Mouse (Mus musculus): ENCODE measurements around the gene Fsip1.

Fsip1 gene

DNA sequence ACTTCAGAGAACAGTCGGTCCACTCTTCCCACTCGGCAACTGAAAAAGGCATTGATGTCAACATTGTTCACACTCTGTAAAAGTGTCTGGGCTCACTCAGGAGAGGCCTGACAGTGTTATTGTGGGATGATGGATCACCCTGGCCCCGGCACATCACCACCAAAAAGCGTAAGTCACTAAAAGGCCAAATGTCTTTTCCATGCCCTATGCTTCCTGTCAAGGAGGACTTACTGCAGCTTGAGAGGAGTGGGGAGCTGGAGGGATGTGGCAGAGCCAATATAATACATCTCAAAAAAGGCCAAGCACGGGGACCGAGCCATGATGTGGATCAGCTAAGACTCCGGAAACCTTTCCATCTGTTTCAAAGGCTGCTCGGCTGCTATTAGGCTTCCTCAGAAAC lies 2.2 kb downstream of the Fsip1 start:
- DNase-seq (ENCODE audit: low read depth, low spot score), result no peak

DNA sequence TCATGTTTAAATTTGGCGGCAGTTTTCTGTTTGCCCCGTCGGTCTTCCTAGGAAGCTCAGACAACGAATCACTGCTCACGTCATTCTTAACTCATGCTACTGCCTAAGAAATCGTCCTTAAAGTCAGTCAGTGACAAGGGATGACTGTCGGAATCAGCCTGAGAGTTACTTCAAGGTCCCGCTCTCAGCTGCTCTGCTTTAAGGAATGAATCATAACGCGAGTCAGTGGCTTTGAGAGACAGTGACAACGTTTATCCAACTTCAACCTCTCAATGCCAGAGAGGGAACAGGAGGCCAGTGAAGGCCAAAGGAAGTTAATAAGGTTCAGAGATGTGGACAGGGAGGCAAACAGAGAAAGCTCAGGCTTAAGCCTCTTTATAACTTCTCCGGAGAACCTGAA lies 7.8 kb downstream of the Fsip1 start:
- DNase-seq (ENCODE audit: low read depth, low spot score), result no peak

DNA sequence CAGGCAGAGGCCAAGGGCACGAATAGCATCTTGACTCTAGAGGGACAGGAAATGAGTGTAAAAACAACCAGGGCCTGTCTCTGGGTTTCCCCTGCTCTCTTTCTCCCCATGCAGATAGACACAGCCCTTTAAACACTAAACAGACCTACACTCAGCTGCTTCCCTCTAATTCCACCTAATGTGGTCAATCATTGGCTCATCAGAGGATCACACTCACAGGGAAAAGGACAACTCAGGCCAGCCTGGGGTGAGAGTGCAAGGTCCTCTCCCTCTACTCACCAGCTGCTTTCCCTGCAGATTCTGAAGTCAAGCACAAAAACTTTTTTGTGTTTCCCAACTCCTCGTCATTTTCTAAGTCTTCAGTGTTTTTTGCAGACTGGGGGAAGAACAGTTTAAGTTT lies 8.8 kb downstream of the Fsip1 start:
- DNase-seq (ENCODE audit: low read depth, low spot score), result no peak

DNA sequence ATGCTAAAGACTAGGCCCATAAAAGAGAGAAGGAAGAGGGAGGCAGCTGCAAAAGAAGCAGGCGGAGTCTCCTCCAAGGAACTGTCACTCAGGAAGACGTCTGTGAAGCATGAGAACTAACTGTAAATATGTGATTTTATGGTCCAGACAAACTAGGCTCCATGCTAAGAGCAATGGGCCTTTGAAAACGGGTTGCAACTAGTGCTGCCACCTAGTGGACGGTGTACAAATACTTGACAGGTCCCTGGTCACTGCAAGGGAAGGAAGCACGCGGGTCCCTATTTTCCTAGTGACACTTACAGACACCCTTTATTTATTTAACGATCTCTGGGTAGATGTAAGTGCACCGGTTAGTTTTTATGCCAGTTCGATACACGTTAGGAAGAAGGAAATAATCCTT lies 10.9 kb downstream of the Fsip1 start:
- DNase-seq (ENCODE audit: low read depth, low spot score), result peak; percentile 70

DNA sequence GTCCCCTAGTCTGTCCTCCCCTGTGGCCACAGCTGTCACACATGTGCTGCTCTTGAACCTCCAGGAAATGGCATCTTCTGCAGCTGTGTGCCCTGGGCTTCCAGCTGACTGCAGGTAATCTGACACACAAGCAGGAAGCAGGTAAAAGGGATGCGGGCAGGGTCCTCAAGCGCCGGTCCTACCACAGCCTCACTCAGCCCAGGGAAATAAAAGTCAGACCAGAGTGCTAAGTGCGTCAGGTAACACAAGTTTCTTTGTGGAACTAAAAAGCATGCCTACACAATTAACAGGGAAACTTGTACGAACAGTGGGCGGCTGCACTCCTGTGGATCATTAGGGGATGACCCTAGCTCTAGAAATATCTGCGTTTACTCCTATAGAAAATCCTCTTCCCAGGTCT lies 20.6 kb downstream of the Fsip1 start:
- no peak for DNase-seq (ENCODE audit: low read depth, low spot score)

DNA sequence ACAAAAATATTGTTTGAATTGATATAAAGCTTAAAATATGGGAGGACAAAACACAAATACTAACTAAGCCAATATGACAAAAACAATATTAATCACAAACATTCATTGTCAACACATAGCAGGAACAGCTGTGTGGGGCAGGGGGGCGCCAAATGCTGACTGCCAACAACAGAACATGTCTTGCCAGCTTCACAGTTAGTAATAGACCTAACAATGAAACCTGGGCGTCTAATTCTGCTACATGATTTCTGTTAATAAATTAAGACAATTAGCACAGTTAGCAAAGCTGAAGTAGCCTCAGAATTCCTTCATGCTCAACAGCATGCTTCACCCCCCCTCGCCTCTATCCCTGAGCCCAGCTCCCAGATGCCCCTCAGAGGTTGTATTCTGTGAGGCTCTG lies 21.2 kb downstream of the Fsip1 start:
- no peak for DNase-seq (ENCODE audit: low read depth, low spot score)

DNA sequence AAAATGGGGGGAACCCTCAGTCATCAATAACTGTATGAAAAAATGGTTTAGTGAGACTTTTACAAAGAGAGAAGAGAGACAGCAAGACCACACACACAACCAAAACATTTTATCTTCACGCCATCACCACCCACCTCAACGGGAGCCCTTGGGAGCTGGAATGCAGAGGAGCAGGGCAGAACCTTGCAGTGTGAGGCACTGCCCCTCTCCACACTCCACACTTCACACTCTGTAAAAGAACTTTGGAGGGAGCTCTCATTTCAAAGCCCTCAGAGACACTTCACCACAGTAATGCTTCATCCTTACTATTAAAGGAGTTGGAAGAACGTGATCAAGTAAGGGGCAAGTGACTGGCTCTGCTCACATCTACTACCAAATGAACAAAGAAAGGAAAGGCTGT lies 26.2 kb downstream of the Fsip1 start:
- DNase-seq (ENCODE audit: low read depth, low spot score), result no peak

DNA sequence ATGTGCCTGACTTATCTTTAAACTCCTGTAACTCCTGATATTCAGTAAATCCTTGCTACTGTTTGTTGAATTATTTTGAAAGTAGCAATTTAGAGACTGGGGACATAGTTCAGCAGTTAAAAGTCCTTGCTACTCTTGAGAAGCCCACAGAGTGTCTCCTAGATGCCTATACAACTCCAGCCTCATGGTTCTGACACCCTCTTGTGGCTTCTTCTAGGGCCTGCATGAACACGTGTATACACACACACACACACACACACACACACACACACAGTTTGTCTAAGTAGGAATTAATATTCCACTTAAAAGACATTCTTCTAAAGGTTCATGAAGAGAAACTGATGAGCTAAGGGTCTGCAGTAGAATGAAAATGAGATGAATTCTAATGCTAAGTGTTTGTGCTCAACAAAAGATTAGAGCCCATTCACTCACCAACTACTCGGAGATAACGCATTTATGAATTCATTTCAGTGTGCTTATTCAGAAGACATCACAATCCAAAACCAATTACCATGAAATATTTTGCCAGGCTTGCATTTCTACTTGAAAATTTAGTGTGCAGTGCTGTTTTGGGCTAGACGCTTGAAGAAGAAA lies 28.2 kb downstream of the Fsip1 start:
- DNase-seq (ENCODE audit: low read depth, low spot score), result no peak

DNA sequence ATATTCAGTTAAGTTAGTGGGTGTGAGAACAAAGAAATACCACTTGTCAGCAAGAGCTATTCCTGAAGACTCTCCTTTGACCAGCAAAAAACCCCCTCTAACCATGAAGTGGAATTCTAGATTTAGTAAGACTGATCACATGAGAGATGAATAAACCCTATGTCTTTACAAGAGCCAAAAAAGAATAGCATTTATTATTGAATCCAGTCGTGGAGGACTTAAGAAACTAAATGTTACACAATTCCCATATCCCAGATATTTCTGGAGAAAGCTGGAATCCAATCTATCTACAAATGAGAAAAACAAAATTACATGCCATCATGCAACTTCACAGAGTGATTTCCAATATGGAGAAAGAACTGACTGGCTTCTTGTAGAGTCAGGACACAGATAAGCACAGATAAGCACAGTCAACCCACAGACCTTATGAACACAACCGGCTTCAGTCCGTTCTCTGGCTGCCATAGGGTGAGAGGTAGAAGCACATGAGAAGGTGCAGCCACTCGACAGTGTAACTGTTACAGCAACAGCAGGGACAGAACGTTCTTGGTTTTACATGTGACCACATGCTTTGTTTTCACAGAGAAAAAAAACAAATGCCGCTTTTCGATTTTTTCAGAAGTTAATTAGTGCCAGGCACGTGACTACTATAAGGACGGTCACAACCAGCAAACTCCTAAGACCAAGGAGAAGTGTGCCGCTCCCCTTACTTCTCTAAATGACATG lies 31.3 kb downstream of the Fsip1 start:
- DNase-seq (ENCODE audit: low read depth, low spot score), result no peak

DNA sequence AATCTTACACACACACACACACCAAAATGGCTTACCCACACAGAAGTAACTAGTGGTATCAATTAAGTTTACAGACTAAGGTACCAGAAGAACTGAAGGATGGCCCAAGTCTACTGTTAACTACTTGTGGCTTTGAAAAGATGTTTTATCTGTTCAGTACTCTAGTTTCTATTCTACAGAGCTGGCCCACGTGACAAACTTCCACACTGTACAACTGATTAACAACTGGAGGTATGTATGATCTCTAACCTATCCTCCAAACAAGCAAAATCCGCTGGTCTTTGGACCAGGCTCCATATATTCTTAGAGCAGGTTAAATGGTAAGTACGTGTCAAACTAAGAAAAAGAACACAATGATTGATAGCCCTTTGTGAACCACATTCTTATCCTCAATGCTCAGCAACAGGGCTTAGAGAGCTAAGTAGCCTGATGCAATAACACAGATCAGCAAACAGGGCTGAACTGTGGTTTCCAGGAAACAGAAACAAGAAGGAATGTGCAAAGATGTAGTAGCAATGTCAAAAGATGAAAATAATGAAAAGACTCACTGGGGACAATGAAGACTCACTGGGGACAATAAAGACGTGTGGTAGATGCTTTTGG lies 38.7 kb downstream of the Fsip1 start:
- no peak for DNase-seq (ENCODE audit: low read depth, low spot score)

DNA sequence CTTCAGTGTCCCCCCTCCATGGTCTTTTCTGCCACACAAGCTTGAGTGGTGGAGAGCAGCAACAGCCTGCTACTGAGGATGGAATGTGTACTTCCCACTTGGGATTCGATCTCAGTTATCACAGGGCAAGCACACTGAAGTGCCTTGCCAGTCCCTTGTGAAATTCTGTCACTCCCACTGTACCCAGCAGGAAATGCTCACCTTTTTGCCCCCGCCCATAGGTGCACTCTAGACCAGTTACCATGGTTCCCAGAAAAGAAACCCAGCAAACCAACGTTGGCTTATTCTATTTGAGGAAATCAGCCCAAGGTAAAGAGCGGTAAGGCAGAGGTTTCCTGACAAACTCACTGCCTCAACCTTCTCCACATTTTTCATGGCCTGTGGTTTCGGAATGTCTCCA lies 47.1 kb downstream of the Fsip1 start:
- no peak for DNase-seq (ENCODE audit: low read depth, low spot score)

DNA sequence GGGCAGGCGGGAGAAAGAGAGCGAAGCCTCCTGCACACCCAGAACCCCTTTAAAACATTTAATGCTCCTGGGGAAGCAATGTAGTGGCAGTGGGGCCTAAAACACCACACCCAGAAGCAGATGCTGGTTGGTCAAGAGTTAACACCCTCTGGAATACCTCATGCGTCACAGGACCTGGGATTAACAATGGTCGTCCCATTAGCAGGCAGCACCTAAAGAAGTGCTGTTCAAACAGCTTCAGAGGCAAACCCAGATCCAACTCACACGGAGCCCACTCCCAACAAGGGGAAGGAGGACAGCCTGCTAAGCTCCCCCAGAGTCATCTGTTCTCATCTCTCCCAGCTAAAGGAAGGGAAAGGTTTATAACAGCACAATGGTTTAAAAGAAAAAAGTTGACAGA lies 48.1 kb downstream of the Fsip1 start:
- DNase-seq (ENCODE audit: low read depth, low spot score), result no peak

DNA sequence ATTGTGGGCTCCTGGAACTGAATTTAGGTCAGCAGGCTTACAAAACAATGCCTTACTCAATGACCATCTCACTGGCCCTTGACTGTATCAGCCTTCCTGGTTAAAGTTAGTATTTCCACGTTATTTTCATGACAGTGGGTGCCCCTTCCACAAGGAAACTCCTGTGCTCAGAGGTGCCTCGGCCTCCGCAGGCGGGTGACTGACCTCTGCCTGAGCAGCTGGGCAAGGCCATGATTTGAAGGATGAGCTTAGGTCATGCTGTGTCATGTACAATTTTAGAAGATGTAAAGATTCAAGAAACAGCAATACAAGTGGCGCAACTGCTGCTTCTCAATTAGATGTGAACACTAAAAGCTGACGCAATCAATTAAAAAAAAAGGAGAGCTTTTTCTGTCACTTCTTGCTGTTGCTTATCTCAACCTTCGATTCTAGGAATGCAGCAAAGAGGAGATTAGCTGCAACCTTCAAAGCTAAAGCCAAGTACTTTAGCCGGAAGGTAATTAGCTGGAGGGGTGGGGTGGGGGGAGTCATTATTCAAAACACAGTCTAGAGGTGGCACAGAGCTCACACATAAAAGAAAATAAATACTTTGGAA lies 50.7 kb downstream of the Fsip1 start:
- no peak for DNase-seq (ENCODE audit: low read depth, low spot score)

DNA sequence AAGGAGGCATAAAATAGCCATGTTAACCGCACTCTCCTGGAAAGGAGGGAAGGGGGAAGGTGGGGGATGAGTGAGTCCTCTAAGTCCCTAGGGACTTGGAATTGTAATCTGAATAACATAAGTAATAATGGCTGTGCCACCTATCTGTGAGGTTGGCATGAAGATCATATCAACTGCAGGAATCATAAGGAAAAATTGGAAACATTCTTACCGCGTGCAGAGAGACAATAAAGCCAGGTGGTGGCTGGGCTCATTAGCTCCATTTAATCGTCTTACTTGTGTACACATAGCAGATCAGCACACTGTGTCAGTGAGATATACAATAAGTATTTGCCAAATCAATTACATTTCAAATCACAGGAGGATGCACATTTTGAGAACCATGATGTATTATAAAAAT lies 52.1 kb downstream of the Fsip1 start:
- no peak for DNase-seq (ENCODE audit: low read depth, low spot score)

DNA sequence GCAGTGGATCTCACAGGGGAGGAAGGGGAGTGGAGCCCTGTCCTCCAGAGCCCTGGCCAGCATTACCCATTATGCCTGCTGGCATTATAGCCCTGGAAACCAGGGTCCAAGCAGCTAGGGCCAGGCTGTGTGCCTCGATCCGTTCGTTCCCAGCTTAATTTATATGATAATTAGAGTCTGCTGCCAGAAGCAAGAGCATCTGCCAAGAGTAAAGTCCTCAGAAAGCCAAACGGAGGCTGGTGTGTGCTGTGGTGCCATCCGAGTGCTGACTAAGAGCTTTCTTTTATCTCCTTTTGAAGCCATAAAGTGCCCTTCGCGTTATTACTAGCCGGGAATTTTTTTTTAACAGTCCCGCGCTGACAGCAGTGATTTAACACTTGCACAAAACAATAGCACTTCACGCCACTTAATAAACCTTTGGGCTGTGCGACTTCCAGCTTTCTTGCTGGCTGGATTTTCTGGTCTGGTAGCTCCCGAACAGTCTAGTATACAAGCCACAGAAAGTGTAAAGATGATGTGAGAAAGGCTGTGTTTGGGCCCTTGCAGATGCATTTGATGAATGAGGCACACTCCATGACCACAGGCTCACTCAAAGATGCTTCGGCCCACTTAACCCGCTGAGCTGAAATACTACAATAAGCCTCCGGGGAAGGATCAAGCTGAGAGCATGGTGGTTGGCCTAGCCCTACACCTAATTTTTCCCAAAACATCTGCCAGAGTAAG lies 52.9 kb downstream of the Fsip1 start:
- DNase-seq (ENCODE audit: low read depth, low spot score), result no peak

DNA sequence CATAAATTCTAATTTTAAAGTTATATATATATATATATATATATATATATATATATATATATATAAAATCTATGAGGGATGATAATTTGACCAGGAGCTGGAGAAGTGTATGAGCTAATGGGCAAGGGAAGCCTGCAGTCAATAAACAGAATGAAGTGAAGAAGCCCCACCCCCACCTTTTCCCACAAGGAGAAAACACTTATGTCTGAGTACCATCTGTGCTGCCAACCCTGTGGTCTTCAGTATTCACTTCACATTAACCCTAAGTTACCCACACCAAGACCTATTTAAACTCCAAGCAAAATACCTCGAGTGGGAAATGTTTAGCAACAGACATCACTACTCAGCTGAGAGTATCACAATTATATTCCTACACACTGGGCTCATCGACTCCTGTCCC lies 53.8 kb downstream of the Fsip1 start:
- DNase-seq (ENCODE audit: low read depth, low spot score), result no peak

DNA sequence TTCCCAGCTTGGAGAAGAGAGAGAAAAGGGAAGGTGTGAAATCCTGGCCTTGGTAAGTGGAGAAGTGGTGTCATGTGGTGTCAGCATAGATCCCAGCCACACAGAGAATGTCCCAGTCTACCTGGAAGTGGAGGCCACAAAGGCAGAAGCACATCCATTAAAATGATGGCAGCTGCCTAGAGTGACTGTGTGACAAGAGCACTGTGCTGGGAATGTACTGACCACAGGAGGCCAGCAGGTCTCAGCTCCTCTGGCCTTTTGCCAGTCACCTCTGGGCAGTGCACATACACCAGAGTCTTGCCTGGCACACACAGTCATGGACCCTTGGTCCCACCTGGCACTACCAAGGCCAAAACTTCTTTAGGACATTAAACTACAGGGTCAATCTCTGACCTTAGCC lies 54.8 kb downstream of the Fsip1 start:
- no peak for DNase-seq (ENCODE audit: low read depth, low spot score)

DNA sequence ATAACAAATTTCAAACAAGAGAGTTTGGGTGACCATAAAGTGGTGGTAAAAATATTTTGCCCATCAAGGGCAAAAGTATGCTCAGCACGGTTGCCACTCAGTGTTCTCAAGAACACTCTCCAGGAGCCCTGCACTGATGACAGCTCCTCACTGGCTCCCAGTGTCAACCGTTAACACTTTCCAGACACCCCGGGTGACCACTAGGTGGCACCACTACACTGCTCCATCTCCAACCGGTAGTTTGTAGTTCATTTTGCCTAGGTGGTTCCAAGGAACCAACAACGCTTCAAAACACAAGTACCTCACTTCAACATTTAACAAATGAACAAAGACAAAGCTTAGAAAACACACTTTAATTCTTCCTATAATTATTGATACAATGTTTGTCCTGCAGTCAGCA lies 56.9 kb downstream of the Fsip1 start:
- peak; percentile 76 for DNase-seq (ENCODE audit: low read depth, low spot score)

DNA sequence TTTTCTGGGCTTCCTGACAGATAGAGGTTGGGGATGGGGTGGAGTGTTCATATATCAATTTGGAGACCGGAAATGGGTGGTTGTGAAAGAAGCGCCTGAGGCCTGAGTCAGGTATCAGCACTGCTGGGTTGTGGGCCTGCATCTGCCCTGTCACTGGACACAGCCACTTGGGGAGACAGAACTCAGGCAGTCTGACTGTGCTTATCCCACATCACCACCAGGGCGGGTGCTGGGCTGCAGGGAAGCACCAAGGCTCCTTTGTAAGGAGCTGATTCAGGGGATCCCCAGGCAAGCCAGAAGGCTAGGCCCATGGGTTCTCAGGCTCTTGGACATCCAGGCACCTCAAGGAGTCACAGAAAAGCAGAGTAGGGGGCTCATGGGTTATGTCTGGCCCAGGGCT lies 59.8 kb downstream of the Fsip1 start:
- no peak for DNase-seq (ENCODE audit: low read depth, low spot score)

DNA sequence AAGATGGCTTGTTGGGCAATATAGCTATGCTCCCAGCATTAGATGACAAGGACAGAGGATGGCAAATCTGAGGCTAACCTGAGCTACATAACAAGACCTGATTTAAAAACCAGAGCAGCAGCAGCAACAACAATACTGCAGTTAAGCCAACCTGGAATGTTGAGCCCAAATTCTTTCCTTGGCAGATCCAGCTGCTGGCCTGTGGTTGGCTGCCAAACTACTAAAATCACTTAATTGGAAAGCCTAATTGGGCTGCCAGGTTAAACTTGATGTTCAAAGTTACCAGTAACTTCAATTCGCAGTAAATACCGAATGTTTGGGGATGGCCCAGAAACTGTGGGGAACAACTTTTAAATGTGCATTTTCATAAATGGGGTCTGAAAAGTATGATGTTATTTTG lies 74.6 kb downstream of the Fsip1 start:
- DNase-seq (ENCODE audit: low read depth, low spot score), result no peak

DNA sequence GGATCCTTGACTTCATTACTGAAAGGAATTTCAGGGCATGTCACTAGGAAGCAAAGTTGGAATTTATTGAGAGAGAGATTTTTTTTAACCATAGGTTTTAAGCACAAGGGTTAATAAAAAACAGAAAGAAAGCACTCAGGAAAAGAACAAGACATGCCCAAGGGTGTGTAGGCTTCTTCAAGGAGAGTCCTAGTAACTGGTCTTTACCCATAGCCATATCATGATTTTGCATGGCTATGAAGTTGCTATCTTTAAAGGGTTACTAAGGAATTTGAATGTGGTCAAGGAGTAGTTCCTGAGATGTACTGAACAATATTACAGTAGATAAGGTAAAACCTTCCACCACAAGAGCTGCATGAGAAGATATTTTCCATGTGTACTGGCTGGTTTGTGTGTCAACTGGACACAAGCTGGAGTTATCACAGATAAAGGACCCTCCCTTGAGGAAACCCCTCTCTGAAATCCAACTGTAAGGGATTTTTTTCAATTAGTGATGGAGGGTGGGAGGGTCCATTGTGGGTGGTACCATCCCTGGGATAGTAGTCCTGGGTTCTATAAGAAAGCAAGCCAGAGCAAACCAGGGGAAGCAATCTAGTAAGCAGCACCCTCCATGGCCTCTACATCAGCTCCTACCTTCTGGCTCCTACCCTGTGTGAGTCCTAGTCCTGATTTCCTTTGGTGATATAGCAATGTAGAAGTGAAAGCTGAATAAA lies 76.7 kb downstream of the Fsip1 start:
- DNase-seq (ENCODE audit: low read depth, low spot score), result no peak

DNA sequence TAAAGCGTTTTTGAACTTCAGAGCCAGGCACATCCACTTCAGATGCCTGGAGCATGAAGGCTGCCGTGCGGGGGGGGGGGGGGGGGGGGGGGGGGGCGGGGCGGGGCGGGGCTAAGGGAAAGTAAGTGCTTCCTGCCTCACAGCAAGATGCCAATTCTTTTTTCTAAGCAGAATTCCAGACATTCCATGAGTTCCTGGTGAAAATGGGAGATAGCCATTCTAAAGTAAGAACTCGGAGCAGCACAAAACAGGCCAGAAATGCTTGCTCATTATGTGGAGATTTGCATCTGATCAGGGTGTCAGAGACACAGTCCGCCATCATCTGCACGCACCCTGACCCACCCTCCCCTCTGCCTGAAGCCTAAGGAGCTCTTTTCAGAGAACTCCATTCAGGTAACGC lies 77.3 kb downstream of the Fsip1 start:
- no peak for DNase-seq (ENCODE audit: low read depth, low spot score)

All from A20 (cell line).